Mouse (Mus musculus): Measurements from ENCODE around the gene Usp16. TPM values are rescaled to one million over a fixed set of nuclear protein-coding genes. Genes with fewer than 3 reads are reported as not detected.

The Usp16 gene
- polyA plus RNA-seq, 1 experiment from 2014 or later: 51.3 TPM

GRCm38 (mm10) chr16:87438697-87439096, 15.8 kb upstream of the Usp16 start:
- Histone ChIP-seq H3K4me2 (replicated peaks; ENCODE audit: low read depth, low read length) (no peak overlapping the region), H3K9me3 (ENCODE audit: low read length) (no peaks in the 10 kb centered on the region), H3K9ac (replicated peaks; ENCODE audit: low read length) (no peak overlapping the region), H3K27me3 (ENCODE audit: insufficient read depth, low read length) (no peaks in the 10 kb centered on the region), H3K36me3 (ENCODE audit: insufficient read depth, low read length) (0 out of 2 replicates have a peak, but pooled peaks cover 5% of the 10 kb centered on the region), H3K4me3 (ENCODE audit: low read length) (no peak overlapping the region), H3K27ac (ENCODE audit: low read length) (no peak overlapping the region), H3K4me1 (ENCODE audit: insufficient read depth, low read length) (peaks cover 12% of the 10 kb centered on the region; the same call in 1 of the 2 replicates)
- 89% methylated on average over 8 of the region's 8 CpGs for WGBS
- ATAC-seq (ENCODE audit: low FRiP score, low TSS enrichment): no peak

DNA sequence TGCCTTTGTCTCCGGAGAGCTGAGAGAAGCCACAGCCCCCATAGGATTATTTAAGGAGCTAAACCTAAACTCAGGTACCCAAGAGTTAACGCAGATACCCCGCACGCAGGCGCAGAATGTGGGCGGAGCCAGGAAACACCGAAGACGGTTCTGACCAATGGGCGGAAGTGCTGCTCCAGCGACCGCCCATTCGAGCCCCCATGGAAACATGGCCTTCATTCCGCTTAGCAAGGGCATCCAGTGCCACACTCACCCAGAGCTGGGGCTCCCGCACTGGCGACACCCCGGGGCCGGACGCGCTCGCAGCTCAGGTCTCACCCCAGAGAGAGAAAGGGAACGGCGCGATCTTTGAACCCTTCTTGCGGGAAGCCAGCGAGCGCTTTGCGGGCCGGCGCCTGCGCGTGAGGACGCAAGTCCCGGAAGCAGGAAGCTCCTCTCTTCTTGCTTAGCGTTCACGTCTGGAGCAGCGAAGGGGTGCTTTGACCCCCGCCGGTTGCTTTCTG, 14.3 kb upstream of the Usp16 start, which contains the start of gene Rwdd2b:
Gene Rwdd2b (minus strand): TSS at position 390 of the 503 bp plus-strand sequence.
- Histone ChIP-seq H3K4me3 (ENCODE audit: low read length) (peak within 1 kb of the TSS; percentile 79), H3K9ac (replicated peaks; ENCODE audit: low read length) (peak within 1 kb of the TSS; percentile 83), H3K27me3 (ENCODE audit: insufficient read depth, low read length) (no peaks in the 10 kb centered on the region), H3K4me2 (replicated peaks; ENCODE audit: low read depth, low read length) (peak within 1 kb of the TSS; percentile 86), H3K27ac (ENCODE audit: low read length) (peak within 1 kb of the TSS; percentile 81), H3K36me3 (ENCODE audit: insufficient read depth, low read length) (0 out of 2 replicates have a peak, but pooled peaks cover 5% of the 10 kb centered on the region), H3K4me1 (ENCODE audit: insufficient read depth, low read length) (peaks cover 12% of the 10 kb centered on the region; the same call in 1 of the 2 replicates), H3K9me3 (ENCODE audit: low read length) (no peaks in the 10 kb centered on the region)
- whole genome bisulfite sequencing: under 1% methylated on average over 38 of the region's 38 CpGs
- ATAC-seq (ENCODE audit: low FRiP score, low TSS enrichment): peak; percentile 96

DNA sequence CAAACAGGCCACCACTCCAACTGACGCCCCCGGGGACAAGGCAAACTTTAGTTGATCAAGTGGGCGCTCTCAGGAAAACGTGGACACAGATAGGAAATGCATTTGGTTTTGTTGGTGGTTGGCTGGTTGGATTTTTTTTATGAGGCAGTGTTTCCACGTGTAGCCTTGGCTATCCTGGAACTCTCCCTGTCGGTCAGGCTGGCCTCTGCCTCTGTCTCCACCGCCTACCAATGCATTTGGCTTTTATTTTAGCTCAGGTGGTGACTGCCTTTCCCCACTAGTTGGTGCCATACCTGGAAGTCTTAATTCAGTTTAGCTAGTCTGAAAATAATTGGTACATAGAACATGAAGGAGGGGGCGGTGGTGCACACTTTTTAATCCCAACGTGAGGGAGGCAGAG, 13.4 kb upstream of the Usp16 start:
- Histone ChIP-seq H3K4me2 (replicated peaks; ENCODE audit: low read depth, low read length) (peak overlapping the region; percentile 86), H3K9ac (replicated peaks; ENCODE audit: low read length) (peak overlapping the region; percentile 83), H3K9me3 (ENCODE audit: low read length) (no peaks in the 10 kb centered on the region), H3K4me3 (ENCODE audit: low read length) (peak overlapping the region; percentile 79), H3K4me1 (ENCODE audit: insufficient read depth, low read length) (peaks cover 12% of the 10 kb centered on the region; the same call in 1 of the 2 replicates), H3K27ac (ENCODE audit: low read length) (peak overlapping the region; percentile 81; the same call in 1 of the 2 replicates), H3K36me3 (ENCODE audit: insufficient read depth, low read length) (0 out of 2 replicates have a peak, but pooled peaks cover 5% of the 10 kb centered on the region), H3K27me3 (ENCODE audit: insufficient read depth, low read length) (no peaks in the 10 kb centered on the region)
- 19% methylated on average over 9 of the region's 9 CpGs for WGBS
- ATAC-seq (ENCODE audit: low FRiP score, low TSS enrichment): peak; percentile 11; the same call in 1 of the 2 replicates

DNA sequence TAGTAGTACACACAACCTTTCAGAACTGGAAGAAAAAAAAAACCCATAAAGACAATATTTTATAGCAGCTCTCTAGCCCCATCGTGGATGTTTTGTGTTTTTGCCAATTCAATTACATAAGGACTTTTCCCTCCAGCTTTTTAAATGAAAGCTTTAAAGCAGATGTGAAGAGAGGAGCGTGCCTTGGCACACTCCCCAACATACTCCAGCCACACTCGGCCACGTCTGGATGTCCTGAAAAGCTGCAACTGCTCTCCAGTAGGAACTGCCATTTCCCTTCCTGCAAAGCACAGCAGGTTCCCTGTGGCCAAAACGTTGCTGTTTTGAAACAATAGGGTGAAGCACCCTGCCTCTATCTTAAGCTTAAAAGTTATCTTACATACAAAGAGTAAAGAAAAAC, 12.2 kb upstream of the Usp16 start:
- 45% methylated on average over 5 of the region's 5 CpGs for WGBS

GRCm38 (mm10) chr16:87443245-87443644, 11.3 kb upstream of the Usp16 start:
- no peak overlapping the region for H3K27ac ChIP-seq (ENCODE audit: low read length)
- no peak for ATAC-seq (ENCODE audit: low FRiP score, low TSS enrichment)
- H3K9me3 ChIP-seq (ENCODE audit: low read length): no peaks in the 10 kb centered on the region
- H3K36me3 ChIP-seq (ENCODE audit: insufficient read depth, low read length): no peaks in the 10 kb centered on the region
- H3K4me1 ChIP-seq (ENCODE audit: insufficient read depth, low read length): peaks cover 12% of the 10 kb centered on the region; the same call in 1 of the 2 replicates
- no peak overlapping the region for H3K9ac ChIP-seq (replicated peaks; ENCODE audit: low read length)
- no peak overlapping the region for H3K4me3 ChIP-seq (ENCODE audit: low read length)
- no peaks in the 10 kb centered on the region for H3K27me3 ChIP-seq (ENCODE audit: insufficient read depth, low read length)
- no peak overlapping the region for H3K4me2 ChIP-seq (replicated peaks; ENCODE audit: low read depth, low read length)

More for the DNA sequence above, 12.2 kb upstream of the Usp16 start:
- Histone ChIP-seq H3K27ac (ENCODE audit: low read length) (no peak overlapping the region), H3K9me3 (ENCODE audit: low read length) (no peaks in the 10 kb centered on the region), H3K36me3 (ENCODE audit: insufficient read depth, low read length) (no peaks in the 10 kb centered on the region), H3K4me3 (ENCODE audit: low read length) (no peak overlapping the region), H3K4me2 (replicated peaks; ENCODE audit: low read depth, low read length) (no peak overlapping the region), H3K9ac (replicated peaks; ENCODE audit: low read length) (no peak overlapping the region), H3K27me3 (ENCODE audit: insufficient read depth, low read length) (no peaks in the 10 kb centered on the region), H3K4me1 (ENCODE audit: insufficient read depth, low read length) (peaks cover 12% of the 10 kb centered on the region; the same call in 1 of the 2 replicates)
- no peak for ATAC-seq (ENCODE audit: low FRiP score, low TSS enrichment)

- H3K27ac ChIP-seq (ENCODE audit: low read length): no peak overlapping the region
- no peaks in the 10 kb centered on the region for H3K36me3 ChIP-seq (ENCODE audit: insufficient read depth, low read length)
- no peak for ATAC-seq (ENCODE audit: low FRiP score, low TSS enrichment)
- H3K4me3 ChIP-seq (ENCODE audit: low read length): no peak overlapping the region
- H3K9me3 ChIP-seq (ENCODE audit: low read length): no peaks in the 10 kb centered on the region
- H3K4me2 ChIP-seq (replicated peaks; ENCODE audit: low read depth, low read length): no peak overlapping the region
- peaks cover 12% of the 10 kb centered on the region; the same call in 1 of the 2 replicates for H3K4me1 ChIP-seq (ENCODE audit: insufficient read depth, low read length)
- H3K27me3 ChIP-seq (ENCODE audit: insufficient read depth, low read length): no peaks in the 10 kb centered on the region
- 40% methylated on average over 1 of the region's 1 CpGs for WGBS
- H3K9ac ChIP-seq (replicated peaks; ENCODE audit: low read length): no peak overlapping the region
Observed at GRCm38 (mm10) chr16:87444071-87444470, 10.4 kb upstream of the Usp16 start.

- no peak overlapping the region for H3K9ac ChIP-seq (replicated peaks; ENCODE audit: low read length)
- H3K27ac ChIP-seq (ENCODE audit: low read length): no peak overlapping the region
- no peaks in the 10 kb centered on the region for H3K9me3 ChIP-seq (ENCODE audit: low read length)
- peaks cover 10% of the 10 kb centered on the region; the same call in 1 of the 2 replicates for H3K4me1 ChIP-seq (ENCODE audit: insufficient read depth, low read length)
- H3K4me2 ChIP-seq (replicated peaks; ENCODE audit: low read depth, low read length): no peak overlapping the region
- H3K36me3 ChIP-seq (ENCODE audit: insufficient read depth, low read length): no peaks in the 10 kb centered on the region
- ATAC-seq (ENCODE audit: low FRiP score, low TSS enrichment): no peak
- no peak overlapping the region for H3K4me3 ChIP-seq (ENCODE audit: low read length)
- H3K27me3 ChIP-seq (ENCODE audit: insufficient read depth, low read length): no peaks in the 10 kb centered on the region
Observed at GRCm38 (mm10) chr16:87445110-87445509, 9.4 kb upstream of the Usp16 start.

DNA sequence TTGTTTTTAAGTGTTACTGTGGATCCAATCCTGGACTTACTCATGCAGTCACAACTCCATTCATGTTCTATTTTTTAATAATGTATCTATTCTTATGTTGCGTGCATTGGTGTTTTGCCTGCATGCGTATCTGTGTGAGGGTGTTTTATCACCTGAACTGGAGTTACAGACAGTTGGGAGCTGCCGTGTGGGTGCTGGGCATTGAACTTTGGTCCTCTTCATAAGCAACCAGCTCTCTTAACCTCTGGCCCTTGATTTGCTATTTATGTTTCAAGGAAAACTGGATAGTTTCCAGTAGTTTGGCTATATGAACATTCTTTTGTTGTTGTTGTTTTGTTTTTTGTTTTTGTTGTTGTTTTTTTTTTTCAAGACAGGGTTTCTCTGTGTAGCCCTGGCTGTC, 9.0 kb upstream of the Usp16 start:
- H3K36me3 ChIP-seq (ENCODE audit: insufficient read depth, low read length): no peaks in the 10 kb centered on the region
- peaks cover 10% of the 10 kb centered on the region; the same call in 1 of the 2 replicates for H3K4me1 ChIP-seq (ENCODE audit: insufficient read depth, low read length)
- no peaks in the 10 kb centered on the region for H3K9me3 ChIP-seq (ENCODE audit: low read length)
- H3K9ac ChIP-seq (replicated peaks; ENCODE audit: low read length): no peak overlapping the region
- no peak overlapping the region for H3K27ac ChIP-seq (ENCODE audit: low read length)
- no peak overlapping the region for H3K4me3 ChIP-seq (ENCODE audit: low read length)
- 95% methylated on average over 3 of the region's 3 CpGs for WGBS
- no peak for ATAC-seq (ENCODE audit: low FRiP score, low TSS enrichment)
- no peaks in the 10 kb centered on the region for H3K27me3 ChIP-seq (ENCODE audit: insufficient read depth, low read length)
- no peak overlapping the region for H3K4me2 ChIP-seq (replicated peaks; ENCODE audit: low read depth, low read length)

DNA sequence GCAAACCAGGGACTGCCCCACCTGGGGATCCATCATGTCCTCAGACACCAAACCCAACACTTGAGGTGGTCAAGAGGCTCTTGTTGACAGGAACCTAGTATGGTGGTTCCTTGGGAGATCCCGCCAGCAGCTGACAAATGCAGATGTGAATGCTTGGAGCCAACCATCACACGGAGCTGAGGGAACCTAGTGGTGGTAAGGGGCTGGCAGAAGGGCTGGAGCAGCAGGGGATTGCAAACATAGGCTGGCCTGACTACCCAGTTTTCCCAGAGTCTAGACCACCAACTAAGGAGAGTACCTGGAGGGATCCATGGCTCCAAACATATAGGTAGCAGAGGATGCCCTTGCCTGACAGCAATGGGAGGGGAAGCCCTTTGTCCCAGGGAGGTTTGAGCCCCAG, 1.3 kb upstream of the Usp16 start:
- peaks cover 15% of the 10 kb centered on the region; the same call in 1 of the 2 replicates for H3K4me1 ChIP-seq (ENCODE audit: insufficient read depth, low read length)
- no peak for ATAC-seq (ENCODE audit: low FRiP score, low TSS enrichment)
- H3K4me3 ChIP-seq (ENCODE audit: low read length): no peak overlapping the region
- H3K9me3 ChIP-seq (ENCODE audit: low read length): no peaks in the 10 kb centered on the region
- whole genome bisulfite sequencing: 85% methylated on average over 2 of the region's 2 CpGs
- no peaks in the 10 kb centered on the region for H3K36me3 ChIP-seq (ENCODE audit: insufficient read depth, low read length)
- H3K9ac ChIP-seq (replicated peaks; ENCODE audit: low read length): no peak overlapping the region
- H3K27ac ChIP-seq (ENCODE audit: low read length): no peak overlapping the region
- no peak overlapping the region for H3K4me2 ChIP-seq (replicated peaks; ENCODE audit: low read depth, low read length)
- no peaks in the 10 kb centered on the region for H3K27me3 ChIP-seq (ENCODE audit: insufficient read depth, low read length)

GRCm38 (mm10) chr16:87455180-87455611, 693 bp downstream of the Usp16 start:
- under 1% methylated on average over 32 of the region's 38 CpGs for WGBS
- peak; percentile 71; the same call in 1 of the 2 replicates for ATAC-seq (ENCODE audit: low FRiP score, low TSS enrichment)
- Histone ChIP-seq H3K27ac (ENCODE audit: low read length) (peak overlapping the region; percentile 80), H3K4me1 (ENCODE audit: insufficient read depth, low read length) (peaks cover 15% of the 10 kb centered on the region; the same call in 1 of the 2 replicates), H3K9me3 (ENCODE audit: low read length) (no peaks in the 10 kb centered on the region), H3K36me3 (ENCODE audit: insufficient read depth, low read length) (peaks cover 6% of the 10 kb centered on the region; the same call in 1 of the 2 replicates), H3K4me2 (replicated peaks; ENCODE audit: low read depth, low read length) (peak overlapping the region; percentile 80), H3K4me3 (ENCODE audit: low read length) (peak overlapping the region; percentile 97), H3K9ac (replicated peaks; ENCODE audit: low read length) (peak overlapping the region; percentile 95), H3K27me3 (ENCODE audit: insufficient read depth, low read length) (no peaks in the 10 kb centered on the region)

Data from kidney, embryonic 16.5 days (tissue).